Mouse (Mus musculus) embryo, embryonic 11 days (tissue): ENCODE results near the gene Ahcy.
A peak's percentile ranks its signal among the peaks of the same experiment; 100 is the strongest.
"Not testable (repeated sequence)": the region's sequence is repeated elsewhere in the genome, so short reads cannot be mapped to it uniquely, and the experiment has no call there.

ENCODE experiments used
- DNase-seq: peaks from one replicate; pipeline ENCODE4 v3.0.0-alpha.2; 2015

The Ahcy gene

GRCm38 (mm10) chr2:155073347-155073746 lies 950 bp downstream of the Ahcy start:
- no peak for DNase-seq

- no peak for DNase-seq
These were observed 1.7 kb downstream of the Ahcy start for GRCm38 (mm10) chr2:155072353-155073145.

- no peak for DNase-seq
These were observed 3.3 kb downstream of the Ahcy start for GRCm38 (mm10) chr2:155071027-155071426.

GRCm38 (mm10) chr2:155057361-155057760 lies 16.9 kb downstream of the Ahcy start:
- DNase-seq: no peak

GRCm38 (mm10) chr2:155056076-155056578 lies 18.2 kb downstream of the Ahcy start:
- no peak for DNase-seq

- DNase-seq: peak; percentile 13
These were observed 19.6 kb downstream of the Ahcy start for GRCm38 (mm10) chr2:155054672-155055071.

GRCm38 (mm10) chr2:155053512-155053911 lies 20.8 kb downstream of the Ahcy start:
- DNase-seq: not testable (repeated sequence)

- DNase-seq: no peak
These were observed 21.6 kb downstream of the Ahcy start for GRCm38 (mm10) chr2:155052681-155053080.

- no peak for DNase-seq
These were observed 22.5 kb downstream of the Ahcy start for GRCm38 (mm10) chr2:155051622-155052351.

GRCm38 (mm10) chr2:155050504-155051236 lies 23.6 kb downstream of the Ahcy start:
- peak; percentile 98 for DNase-seq

GRCm38 (mm10) chr2:155050108-155050503 lies 24.2 kb downstream of the Ahcy start:
- peak; percentile 25 for DNase-seq

GRCm38 (mm10) chr2:155047452-155048178 lies 26.7 kb downstream of the Ahcy start:
- peak; percentile 56 for DNase-seq

- DNase-seq: no peak
These were observed 27.5 kb downstream of the Ahcy start for GRCm38 (mm10) chr2:155046803-155047202.

- DNase-seq: no peak
These were observed 29.2 kb downstream of the Ahcy start for GRCm38 (mm10) chr2:155045075-155045474.

GRCm38 (mm10) chr2:155044542-155044941 lies 29.8 kb downstream of the Ahcy start:
- no peak for DNase-seq

- no peak for DNase-seq
These were observed 34.3 kb downstream of the Ahcy start for GRCm38 (mm10) chr2:155039956-155040355.

GRCm38 (mm10) chr2:155032938-155033710 lies 41.2 kb downstream of the Ahcy start:
- no peak for DNase-seq

GRCm38 (mm10) chr2:155030831-155031230 lies 43.5 kb downstream of the Ahcy start:
- DNase-seq: no peak

GRCm38 (mm10) chr2:155020247-155020826 lies 54.0 kb downstream of the Ahcy start:
- DNase-seq: not testable (repeated sequence)

- DNase-seq: peak; percentile 97
These were observed 54.6 kb downstream of the Ahcy start for GRCm38 (mm10) chr2:155019673-155020072.
